Comparison of ENCODE assay signal across 8 mouse cellular contexts in the genomic region with DNA sequence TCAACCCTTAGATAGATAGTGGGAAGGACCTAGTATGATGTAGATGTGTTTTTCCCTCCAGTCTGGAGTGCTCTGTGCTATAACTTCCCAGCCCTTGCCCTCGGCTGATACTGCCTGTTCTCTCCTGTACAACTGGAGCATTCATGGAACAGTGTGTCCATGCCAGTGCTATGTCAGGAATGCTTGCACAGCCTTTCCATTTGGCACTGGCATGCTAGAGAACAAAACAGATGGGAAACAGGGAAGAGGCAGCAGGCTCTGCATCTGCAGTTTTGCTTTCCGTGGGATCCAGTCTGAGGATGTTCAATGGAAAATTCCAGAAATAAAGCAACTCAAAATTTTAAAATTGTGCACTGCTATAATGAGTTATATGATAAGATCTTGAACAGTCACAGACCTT. TPM values are rescaled to one million over a fixed set of nuclear protein-coding genes. Genes with fewer than 3 reads are reported as not detected.
DNase-seq lines count a peak whose midpoint lies in the region; ATAC-seq lines count a peak whose summit lies in the region.

No protein-coding gene starts in this region.

- peak; percentile 31 for DNase-seq in kidney, adult 18-20 months
- DNase-seq in frontal cortex, postnatal 36 days (ENCODE audit: low spot score in 2 of 2), result peak; percentile 60 to 87
- DNase-seq in layer of hippocampus, adult 18-20 months (ENCODE audit: low spot score in 2 of 2), result peak; percentile 82 to 94
- DNase-seq in right cerebral cortex, postnatal 14 days, result peak; percentile 22
- DNase-seq in urinary bladder, postnatal 4 days (ENCODE audit: low spot score in 2 of 2), result no peak

- no peaks in the 10 kb centered on the region for H3K27me3 ChIP-seq in kidney, embryonic 14.5 days (ENCODE audit: control insufficient read depth, insufficient read depth, low read length)
- H3K27me3 ChIP-seq in hindbrain, embryonic 13.5 days, result no peaks in the 10 kb centered on the region

- no peak overlapping the region for H3K9ac ChIP-seq in kidney, embryonic 14.5 days (ENCODE audit: low read depth, low read length)
- no peak overlapping the region for H3K9ac ChIP-seq in hindbrain, embryonic 13.5 days

- no peak overlapping the region for H3K4me3 ChIP-seq in kidney, embryonic 14.5 days (ENCODE audit: low read length)
- no peak overlapping the region for H3K4me3 ChIP-seq in hindbrain, embryonic 13.5 days

- H3K27ac ChIP-seq in kidney, embryonic 14.5 days (ENCODE audit: low read depth, low read length), result no peak overlapping the region
- H3K27ac ChIP-seq in hindbrain, embryonic 13.5 days, result no peak overlapping the region

- H3K36me3 ChIP-seq in kidney, embryonic 14.5 days (ENCODE audit: control insufficient read depth, insufficient read depth, low read length), result peaks cover 40% of the 10 kb centered on the region
- peaks cover 44% of the 10 kb centered on the region for H3K36me3 ChIP-seq in hindbrain, embryonic 13.5 days

- H3K4me2 ChIP-seq in kidney, embryonic 14.5 days (replicated peaks; ENCODE audit: low read depth, low read length), result no peak overlapping the region
- H3K4me2 ChIP-seq in hindbrain, embryonic 13.5 days, result no peak overlapping the region

- no peak for ATAC-seq in kidney, embryonic 14.5 days (ENCODE audit: low FRiP score, low TSS enrichment)
- ATAC-seq in hindbrain, embryonic 13.5 days (ENCODE audit: low FRiP score), result no peak
- ATAC-seq in CD4-positive, CD25-positive, alpha-beta regulatory T cell, adult 4 months, result no peak

- no peaks in the 10 kb centered on the region for H3K9me3 ChIP-seq in kidney, embryonic 14.5 days (ENCODE audit: control insufficient read depth, low read length)
- H3K9me3 ChIP-seq in hindbrain, embryonic 13.5 days, result no peaks in the 10 kb centered on the region

- no peaks in the 10 kb centered on the region for H3K4me1 ChIP-seq in kidney, embryonic 14.5 days (ENCODE audit: control insufficient read depth, insufficient read depth, low read length)
- no peaks in the 10 kb centered on the region for H3K4me1 ChIP-seq in hindbrain, embryonic 13.5 days (replicated peaks)

- WGBS in kidney, embryonic 14.5 days, result 85% methylated on average over 2 of the region's 2 CpGs
- 91% methylated on average over 2 of the region's 2 CpGs for WGBS in hindbrain, embryonic 13.5 days

RNA-seq across cellular contexts. Expression of gene Sfswap, which starts 33.5 kb away (rescaled TPM):
- 53.2 and 56.6 TPM in 2 replicates for polyA plus RNA-seq in kidney, embryonic 14.5 days (2014; fragmentation: Nextera tagmentation; extraction: Ambion mirVana)
- total RNA-seq in layer of hippocampus, adult 18-20 months (2021), result 100 to 1,000 TPM; 102 to 119 TPM
- polyA plus RNA-seq in hindbrain, embryonic 13.5 days (2015; fragmentation: Nextera tagmentation; extraction: Ambion mirVana), result 49.7 and 56.5 TPM in 2 replicates
- polyA plus RNA-seq in CD4-positive, CD25-positive, alpha-beta regulatory T cell, adult 4 months (2017; shearing (Covaris generic)), result 10 to 100 TPM; 29.7 to 36.1 TPM

RNA-seq across cellular contexts. Expression of gene Mmp17, which starts 49.5 kb away (rescaled TPM):
- 2.0 TPM in 2 replicates for polyA plus RNA-seq in kidney, embryonic 14.5 days (2014; fragmentation: Nextera tagmentation; extraction: Ambion mirVana)
- 100 to 1,000 TPM; 123 to 130 TPM for total RNA-seq in layer of hippocampus, adult 18-20 months (2021)
- polyA plus RNA-seq in hindbrain, embryonic 13.5 days (2015; fragmentation: Nextera tagmentation; extraction: Ambion mirVana), result 5.2 and 7.5 TPM in 2 replicates
- polyA plus RNA-seq in CD4-positive, CD25-positive, alpha-beta regulatory T cell, adult 4 months (2017; shearing (Covaris generic)), result under 1 TPM in 1 of 2 experiments, not detected in 1; 0.75 TPM

Comparison
In these comparisons a context has a peak if more than half of its experiments do, and no peak if none do; other contexts are left out.
1. DNase-seq: peak in kidney, adult 18-20 months (single experiment), frontal cortex, postnatal 36 days (2 of 2), layer of hippocampus, adult 18-20 months (2 of 2) and right cerebral cortex, postnatal 14 days (single experiment); none in urinary bladder, postnatal 4 days (0 of 2).